Mouse (Mus musculus) intestine, postnatal 0 days (tissue): Measurements from ENCODE around the gene Bsn. TPM values are rescaled to one million over a fixed set of nuclear protein-coding genes. Genes with fewer than 3 reads are reported as not detected.

ENCODE experiments used
- ATAC-seq: fragments of 200-750 bp; cut with Nextera tagmentation; 2 replicates; pipeline ENCODE4 v1.8.0; 2017; ENCODE audit warnings: mild to moderate bottlenecking, moderate TSS enrichment, moderate library complexity
- H3K27ac ChIP-seq: fragments of 300-500 bp; sonication (generic); 2 replicates; pipeline ENCODE4 v1.5.1; 2014; ENCODE audit warnings: mild to moderate bottlenecking, low read depth, low read length, moderate library complexity
- H3K27me3 ChIP-seq: fragments of 300-500 bp; sonication (generic); replicated peaks from 2 replicates; pipeline ENCODE4 v1.6.1; 2014; ENCODE audit warnings: low read length, mixed read lengths; ENCODE audit not compliant: control insufficient read depth, insufficient read depth
- H3K36me3 ChIP-seq: fragments of 300-500 bp; sonication (generic); 2 replicates; pipeline ENCODE4 v1.6.1; 2014; ENCODE audit warnings: mild to moderate bottlenecking, moderate library complexity; ENCODE audit not compliant: control insufficient read depth, insufficient read depth
- H3K4me1 ChIP-seq: fragments of 300-500 bp; sonication (generic); replicated peaks from 2 replicates; pipeline ENCODE4 v1.6.1; 2014; ENCODE audit warnings: antibody characterized with exemption, low read length, mixed read lengths; ENCODE audit not compliant: control insufficient read depth, insufficient read depth
- H3K4me2 ChIP-seq: fragments of 300-500 bp; sonication (generic); replicated peaks from 2 replicates; pipeline ENCODE4 v1.6.1; 2014; ENCODE audit warnings: low read depth, mild to moderate bottlenecking, moderate library complexity
- H3K4me3 ChIP-seq: fragments of 300-500 bp; sonication (generic); 2 replicates; pipeline ENCODE4 v1.5.1; 2014; ENCODE audit warnings: low read depth, low read length
- H3K9ac ChIP-seq: fragments of 300-500 bp; sonication (generic); 2 replicates; pipeline ENCODE4 v1.6.1; 2014; ENCODE audit warnings: mild to moderate bottlenecking, low read depth, low read length
- H3K9me3 ChIP-seq: fragments of 300-500 bp; sonication (generic); 2 replicates; pipeline ENCODE4 v1.6.1; 2016; ENCODE audit warnings: mixed run types; ENCODE audit not compliant: control insufficient read depth
- CTCF ChIP-seq: sonication (generic); IDR thresholded peaks from 2 replicates; pipeline ENCODE4 v1.5.1; 2016; ENCODE audit warnings: low read depth, mild to moderate bottlenecking, control low read depth, antibody characterized with exemption, moderate library complexity
- WGBS: fragments of 180-500 bp; shearing (Covaris S2); extraction: QIAGEN DNeasy Blood & Tissue Kit; methylation state at CpG from one replicate; pipeline ENCODE4 v1.1.7; 2014; 5-methylcytosine and 5-hydroxymethylcytosine counted together
- polyA plus RNA-seq: library from polyadenylated mRNA; unstranded; fragments of >200 nt; fragmentation: Nextera tagmentation; extraction: Ambion mirVana; gene quantifications from 2 replicates; pipeline ENCODE4 v1.2.1, GENCODE M21; 2015

Bsn gene
- polyA plus RNA-seq, result 1.6 and 1.9 TPM in 2 replicates

DNA sequence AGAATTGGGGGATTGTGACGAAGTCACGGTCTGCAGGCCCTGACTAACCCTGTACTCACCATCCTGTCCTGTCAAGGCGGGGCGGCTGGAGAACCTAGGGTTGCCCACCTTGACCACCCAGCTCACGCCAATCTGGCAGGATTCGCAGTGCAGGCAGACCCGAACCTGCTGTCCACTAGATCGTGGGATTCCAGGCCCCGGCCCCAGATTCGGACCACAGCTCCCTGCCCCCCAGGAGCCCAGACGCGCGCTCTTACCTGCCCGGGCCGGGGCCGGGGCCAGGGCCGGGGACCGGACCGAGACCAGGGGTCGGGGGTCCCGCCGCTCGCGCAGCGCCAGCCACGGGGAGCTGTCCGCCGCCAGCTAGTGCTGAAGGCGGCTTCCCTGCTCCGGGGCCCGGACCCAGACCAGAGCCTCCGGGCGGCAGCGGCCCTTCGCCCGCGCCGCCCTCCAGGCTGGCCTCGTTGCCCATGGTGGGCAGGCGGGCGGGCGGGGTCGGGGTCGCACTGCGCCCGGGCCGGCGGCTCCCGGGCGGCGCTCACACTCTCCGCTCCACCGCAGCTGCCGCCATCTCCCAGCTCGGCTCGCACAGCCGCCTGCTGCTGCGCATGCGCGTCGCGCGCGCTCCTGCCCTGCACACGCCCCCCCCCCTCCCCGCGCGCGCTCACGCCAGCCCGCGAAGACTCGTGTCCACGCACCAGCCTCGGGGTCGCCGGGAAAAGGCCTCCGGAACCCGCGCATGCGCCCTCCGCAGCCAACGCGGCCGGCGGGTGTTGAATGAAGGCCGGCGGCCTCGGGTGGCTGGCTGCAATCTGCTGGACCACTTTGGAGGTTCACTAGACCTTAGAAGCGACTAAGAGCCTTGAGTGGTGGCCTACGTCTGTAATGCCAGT lies at the start of gene Bsn:
Gene Bsn (minus strand): TSS at position 598 of the 893 bp plus-strand sequence.
- H3K4me3 ChIP-seq, result peak within 1 kb of the TSS; percentile 61
- TF ChIP-seq CTCF, result no peak
- no peaks in the 10 kb centered on the region for H3K36me3 ChIP-seq
- WGBS, result 3% methylated on average over 86 of the region's 91 CpGs
- no peak within 1 kb of the TSS for H3K27ac ChIP-seq
- ATAC-seq, result peak; percentile 61; the same call in 1 of the 2 replicates
- peak within 1 kb of the TSS; percentile 40 for H3K9ac ChIP-seq
- H3K27me3 ChIP-seq, result peaks cover 24% of the 10 kb centered on the region
- H3K4me1 ChIP-seq, result no peaks in the 10 kb centered on the region
- peak within 1 kb of the TSS; percentile 94 for H3K4me2 ChIP-seq
- H3K9me3 ChIP-seq, result no peaks in the 10 kb centered on the region

DNA sequence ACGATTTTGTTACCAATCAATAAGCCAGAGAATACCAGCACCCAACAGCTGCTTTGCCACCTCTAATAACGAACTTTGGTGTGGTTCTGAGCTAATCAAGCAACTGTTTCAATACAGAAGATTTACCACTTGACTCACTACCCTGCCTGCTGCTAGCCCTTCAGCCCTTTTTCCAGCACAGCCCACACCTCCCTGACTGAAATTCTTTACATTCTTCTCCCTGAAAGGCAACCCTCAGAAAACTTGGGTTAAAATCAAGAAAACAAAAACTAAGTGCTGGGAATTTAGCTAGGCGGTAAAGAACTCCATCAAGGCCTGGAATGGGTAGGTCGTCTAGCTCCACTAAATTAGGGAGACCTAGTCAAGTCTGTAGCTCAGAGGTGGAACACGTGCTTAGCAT lies 49.8 kb upstream of the Bsn start:
- Histone ChIP-seq H3K4me3 (no peak overlapping the region), H3K4me1 (no peaks in the 10 kb centered on the region), H3K9ac (no peak overlapping the region), H3K27me3 (no peaks in the 10 kb centered on the region), H3K27ac (no peak overlapping the region), H3K4me2 (no peak overlapping the region), H3K9me3 (no peaks in the 10 kb centered on the region), H3K36me3 (0 out of 2 replicates have a peak, but pooled peaks cover 8% of the 10 kb centered on the region)
- ATAC-seq, result no peak
- TF ChIP-seq CTCF, result no peak
- WGBS, result 60% methylated on average over 5 of the region's 5 CpGs

DNA sequence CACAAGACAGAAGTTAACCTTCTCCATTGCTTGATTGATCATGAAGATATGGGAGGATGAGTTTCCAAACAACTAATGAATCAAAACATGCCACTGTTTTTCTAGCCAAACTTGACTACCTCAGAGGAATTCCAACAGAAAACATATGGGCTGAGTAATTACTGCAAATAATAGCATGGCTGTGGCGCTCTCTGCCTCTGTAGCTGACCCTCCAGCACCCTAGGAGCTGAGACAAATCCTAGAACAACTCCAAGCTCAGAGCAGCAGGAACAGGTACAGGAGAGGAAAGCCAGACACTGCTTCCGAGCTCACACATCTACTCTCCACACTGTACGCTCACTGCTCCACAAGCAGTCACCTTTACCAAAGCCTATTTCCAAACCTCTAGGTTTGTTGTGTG lies 48.6 kb upstream of the Bsn start:
- H3K27ac ChIP-seq, result no peak overlapping the region
- TF ChIP-seq CTCF, result no peak
- no peaks in the 10 kb centered on the region for H3K9me3 ChIP-seq
- no peak overlapping the region for H3K4me3 ChIP-seq
- no peaks in the 10 kb centered on the region for H3K4me1 ChIP-seq
- no peak overlapping the region for H3K9ac ChIP-seq
- 79% methylated on average over 3 of the region's 3 CpGs for WGBS
- H3K27me3 ChIP-seq, result no peaks in the 10 kb centered on the region
- H3K4me2 ChIP-seq, result no peak overlapping the region
- H3K36me3 ChIP-seq, result no peaks in the 10 kb centered on the region
- ATAC-seq, result no peak

DNA sequence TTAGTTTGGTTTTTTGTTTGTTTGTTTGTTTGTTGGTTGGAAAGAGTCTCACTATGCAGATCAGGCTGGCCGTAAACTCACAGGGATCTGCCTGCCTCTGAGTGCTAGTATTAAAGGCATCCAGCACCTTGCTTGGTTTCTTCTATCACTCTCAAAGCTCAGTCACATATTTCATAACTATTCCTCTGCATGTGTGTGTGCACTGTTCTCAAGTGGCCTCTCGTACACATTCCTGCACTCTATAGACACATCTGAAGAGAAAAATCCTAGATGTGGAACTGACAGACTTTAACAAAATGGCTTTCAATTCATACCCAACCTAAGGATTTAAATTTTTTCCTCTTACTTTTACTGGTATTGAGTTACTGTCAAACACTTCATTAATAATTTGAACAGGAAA lies 48.2 kb upstream of the Bsn start:
- Histone ChIP-seq H3K4me1 (no peaks in the 10 kb centered on the region), H3K9me3 (no peaks in the 10 kb centered on the region), H3K36me3 (no peaks in the 10 kb centered on the region), H3K4me2 (no peak overlapping the region), H3K27me3 (no peaks in the 10 kb centered on the region), H3K27ac (no peak overlapping the region), H3K9ac (no peak overlapping the region), H3K4me3 (no peak overlapping the region)
- 82% methylated on average over 2 of the region's 2 CpGs for WGBS
- no peak for TF ChIP-seq CTCF
- no peak for ATAC-seq

DNA sequence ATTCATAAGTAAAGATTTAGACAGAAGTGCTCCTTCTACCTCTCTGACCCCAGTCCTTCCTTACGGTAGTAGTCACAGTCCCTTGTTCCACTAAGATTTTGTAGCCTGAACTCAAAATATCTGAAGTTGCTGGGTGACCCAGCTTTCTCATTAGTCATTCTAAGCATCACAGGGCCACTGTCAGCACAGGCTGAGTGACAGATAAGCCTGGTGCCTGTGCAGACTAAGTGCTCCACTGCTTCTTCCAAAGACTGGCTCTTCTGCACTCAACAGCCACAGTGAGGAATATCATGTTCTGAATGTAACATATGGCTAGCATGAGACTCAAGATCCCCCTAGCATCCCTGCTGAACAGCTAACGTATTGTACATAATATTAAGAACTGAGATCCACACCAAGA lies 44.5 kb upstream of the Bsn start:
- 94% methylated on average over 2 of the region's 2 CpGs for WGBS
- ATAC-seq, result no peak
- no peak for TF ChIP-seq CTCF
- Histone ChIP-seq H3K36me3 (no peaks in the 10 kb centered on the region), H3K9me3 (no peaks in the 10 kb centered on the region), H3K4me3 (no peak overlapping the region), H3K27ac (no peak overlapping the region), H3K4me1 (no peaks in the 10 kb centered on the region), H3K9ac (no peak overlapping the region), H3K4me2 (no peak overlapping the region), H3K27me3 (no peaks in the 10 kb centered on the region)

DNA sequence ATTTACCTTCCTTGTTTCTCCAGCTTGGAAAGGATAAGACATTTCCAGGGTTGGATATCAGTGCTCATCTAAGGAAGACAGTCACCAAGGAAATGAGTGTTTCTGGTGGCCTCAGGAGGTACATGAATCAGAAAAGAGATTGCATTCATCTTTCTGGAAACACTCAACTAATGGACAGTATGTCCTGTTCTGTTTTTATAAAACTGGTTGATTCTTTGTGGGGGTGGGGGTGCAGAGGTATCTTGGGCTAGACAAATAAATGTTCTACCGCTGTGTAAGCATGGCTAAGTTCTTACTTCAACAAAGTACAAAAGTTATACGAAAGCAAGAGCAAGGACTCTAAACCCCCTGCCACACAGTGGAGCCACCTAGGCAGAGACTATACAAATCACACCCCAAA lies 42.7 kb upstream of the Bsn start:
- H3K27me3 ChIP-seq, result no peaks in the 10 kb centered on the region
- no peaks in the 10 kb centered on the region for H3K9me3 ChIP-seq
- ATAC-seq, result no peak
- H3K36me3 ChIP-seq, result no peaks in the 10 kb centered on the region
- WGBS, result 77% methylated on average over 2 of the region's 2 CpGs
- no peak overlapping the region for H3K9ac ChIP-seq
- H3K4me2 ChIP-seq, result no peak overlapping the region
- H3K4me3 ChIP-seq, result no peak overlapping the region
- no peak overlapping the region for H3K27ac ChIP-seq
- TF ChIP-seq CTCF, result no peak
- H3K4me1 ChIP-seq, result no peaks in the 10 kb centered on the region
